Mouse (Mus musculus): ENCODE measurements around the gene Timd2. TPM values are rescaled to one million over a fixed set of nuclear protein-coding genes. Genes with fewer than 3 reads are reported as not detected.
"Not testable (repeated sequence)": the region's sequence is repeated elsewhere in the genome, so short reads cannot be mapped to it uniquely, and the experiment has no call there.

Gene Timd2
- under 1 TPM in 1 of 2 experiments, not detected in 1; 0.20 TPM for polyA plus RNA-seq (2017; shearing (Covaris generic))

DNA sequence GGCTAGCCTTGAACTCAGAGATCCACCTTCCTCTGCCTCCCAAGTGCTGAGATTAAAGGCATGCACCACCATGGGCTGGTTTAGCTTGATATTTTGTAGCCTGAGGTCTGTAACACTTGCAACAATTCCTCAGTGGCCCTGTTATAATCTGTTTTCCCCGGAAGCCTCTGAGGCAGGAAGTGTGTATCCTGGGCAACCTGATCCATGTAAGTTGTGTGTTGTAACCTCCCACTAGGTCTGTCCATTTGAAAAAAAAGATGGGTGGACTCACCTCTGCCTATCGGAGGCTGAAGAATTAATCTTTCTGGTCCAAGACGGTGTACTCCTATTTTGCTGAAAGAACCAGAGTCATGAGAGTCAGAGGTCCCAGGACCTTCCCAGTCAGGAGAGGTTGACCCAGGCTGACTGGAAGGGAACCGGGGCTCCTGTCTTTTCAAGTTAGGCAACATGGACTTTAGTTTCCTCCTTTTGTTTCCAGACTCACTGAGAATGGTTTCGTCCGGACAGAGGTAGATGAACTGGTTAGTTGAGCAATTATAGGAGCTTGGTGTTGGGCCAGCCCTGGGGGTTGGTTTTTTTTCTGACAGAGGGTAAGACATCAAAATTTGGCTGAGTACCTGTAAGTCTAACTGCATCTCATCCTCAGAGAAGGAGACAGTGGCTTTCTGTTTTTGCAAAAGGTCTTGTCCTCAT is at the start of gene Timd2:
Timd2 (minus strand) TSS at position 398 of the 693 bp plus-strand sequence.
- ATAC-seq = no peak

GRCm38 (mm10) chr11:46755714-46756113 is 48.9 kb upstream of the Timd2 start:
- ATAC-seq = not testable (repeated sequence)

DNA sequence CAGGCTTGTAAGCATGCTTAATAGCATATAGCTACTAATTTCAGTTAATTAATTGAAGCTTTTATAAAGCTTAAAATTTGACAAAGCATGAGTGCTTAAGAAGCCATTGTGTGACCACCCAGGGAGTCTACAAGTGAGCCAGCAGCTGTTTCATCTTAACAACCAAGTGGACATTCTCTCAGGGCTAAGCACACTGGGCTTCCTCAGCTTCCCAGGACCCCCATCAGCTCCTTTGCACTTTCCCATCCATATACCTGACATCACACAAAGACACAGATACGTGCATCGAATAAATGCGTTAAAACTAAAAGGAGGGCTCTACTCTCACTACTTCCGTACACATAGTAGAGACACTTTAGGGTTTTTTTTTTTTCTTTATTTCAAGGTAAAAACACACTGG is 47.8 kb upstream of the Timd2 start:
- no peak for ATAC-seq

DNA sequence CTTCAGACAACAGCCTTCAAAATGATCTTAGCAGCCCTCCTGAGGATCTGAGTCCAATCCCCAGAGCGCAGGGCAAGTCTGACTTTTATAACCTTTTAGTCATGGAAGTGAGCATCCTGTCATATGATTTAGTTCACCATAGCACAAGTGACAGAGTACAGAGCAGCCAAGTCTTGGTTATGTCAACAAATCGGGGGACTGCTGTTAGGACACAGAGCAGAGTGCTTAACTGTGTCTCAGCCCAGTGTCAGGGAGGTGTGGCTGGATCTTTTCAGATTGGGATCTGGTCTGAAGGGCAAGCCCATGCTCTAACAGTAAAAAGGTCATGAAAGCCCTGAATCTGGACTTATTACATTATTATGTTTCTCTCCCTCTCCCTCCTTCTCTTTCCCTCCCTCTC is 46.8 kb upstream of the Timd2 start:
- ATAC-seq = no peak

DNA sequence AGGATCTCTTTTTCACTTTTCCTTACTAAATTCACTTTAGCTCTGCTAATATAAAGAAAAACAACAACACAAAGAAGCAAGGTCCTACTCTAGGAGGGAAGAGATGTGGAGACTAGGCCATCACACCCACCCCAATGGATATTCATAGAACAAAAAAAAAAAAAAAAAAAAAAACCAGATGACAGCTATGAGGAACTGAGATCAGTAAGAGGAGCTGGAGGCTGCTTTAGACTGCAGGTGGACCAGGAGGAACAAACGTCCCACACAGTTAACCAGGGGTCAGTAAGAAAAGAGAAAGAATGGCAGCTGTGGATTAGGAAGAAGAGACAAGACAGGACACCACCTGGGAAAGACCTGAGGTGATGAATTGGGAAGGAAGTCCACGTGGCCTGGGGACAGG is 41.1 kb upstream of the Timd2 start:
- ATAC-seq = no peak

DNA sequence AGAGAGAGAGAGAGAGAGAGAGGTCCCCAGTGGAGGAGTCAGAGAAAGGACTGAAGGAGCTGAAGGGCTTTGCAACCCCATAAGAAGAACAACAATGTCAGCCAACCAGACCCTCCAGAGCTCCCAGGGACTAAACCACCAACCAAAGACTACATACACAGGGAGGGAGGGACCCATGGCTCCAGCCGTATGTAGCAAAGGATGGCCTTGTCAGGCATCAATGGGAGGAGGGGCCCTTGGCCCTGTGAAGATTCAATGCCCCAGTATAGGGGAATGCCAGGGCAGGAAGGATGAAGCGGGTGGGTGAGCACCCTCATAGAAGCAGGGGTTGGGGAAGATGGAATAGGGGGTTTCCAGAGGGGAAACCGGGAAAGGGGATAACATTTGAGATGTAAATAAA is 34.9 kb upstream of the Timd2 start:
- no peak for ATAC-seq

DNA sequence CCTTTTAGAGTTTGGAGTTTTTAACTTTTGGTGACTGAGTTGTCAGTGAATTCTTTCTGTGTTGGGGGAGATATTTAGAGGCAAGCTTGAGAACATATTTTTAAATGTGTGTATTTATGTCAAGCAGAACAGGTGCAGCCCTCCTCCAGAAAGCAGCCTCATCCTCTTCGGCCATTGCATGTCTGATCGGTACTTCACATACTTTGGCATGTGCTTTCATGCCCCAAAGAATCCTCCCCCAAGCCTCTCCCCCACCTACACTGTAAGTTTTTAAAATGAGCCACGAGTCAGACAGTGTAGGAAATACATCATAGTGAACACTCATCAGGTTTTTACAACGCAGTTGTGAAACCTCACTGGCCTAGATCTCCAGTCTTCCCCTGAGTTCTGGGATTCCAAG is 34.0 kb upstream of the Timd2 start:
- ATAC-seq = no peak

DNA sequence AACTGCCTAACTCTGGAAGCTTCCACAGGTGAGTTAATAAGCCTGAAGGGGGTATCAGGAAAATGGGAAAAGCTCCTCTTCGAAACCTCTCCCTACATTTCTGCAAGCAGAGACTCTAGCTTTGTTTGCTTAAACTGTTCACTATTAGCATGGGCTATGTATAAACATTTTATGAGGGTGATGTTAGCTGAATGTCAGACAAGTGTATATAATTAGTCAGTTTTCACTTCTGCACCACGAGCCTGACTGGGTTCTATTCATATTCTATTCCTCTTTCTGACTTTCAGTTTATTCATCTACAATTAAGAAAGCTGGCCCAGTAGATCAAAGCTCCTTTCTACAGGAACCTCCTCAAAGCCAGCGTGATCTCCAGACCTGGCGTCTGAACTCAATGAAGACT is 32.6 kb upstream of the Timd2 start:
- no peak for ATAC-seq

GRCm38 (mm10) chr11:46735076-46735475 is 28.2 kb upstream of the Timd2 start, which contains the start of gene Havcr1:
Gene Havcr1, plus strand, starts transcription at chr11:46735080.
- not testable (repeated sequence) for ATAC-seq

- ATAC-seq = no peak
These were observed 27.8 kb upstream of the Timd2 start for GRCm38 (mm10) chr11:46734617-46735016.

DNA sequence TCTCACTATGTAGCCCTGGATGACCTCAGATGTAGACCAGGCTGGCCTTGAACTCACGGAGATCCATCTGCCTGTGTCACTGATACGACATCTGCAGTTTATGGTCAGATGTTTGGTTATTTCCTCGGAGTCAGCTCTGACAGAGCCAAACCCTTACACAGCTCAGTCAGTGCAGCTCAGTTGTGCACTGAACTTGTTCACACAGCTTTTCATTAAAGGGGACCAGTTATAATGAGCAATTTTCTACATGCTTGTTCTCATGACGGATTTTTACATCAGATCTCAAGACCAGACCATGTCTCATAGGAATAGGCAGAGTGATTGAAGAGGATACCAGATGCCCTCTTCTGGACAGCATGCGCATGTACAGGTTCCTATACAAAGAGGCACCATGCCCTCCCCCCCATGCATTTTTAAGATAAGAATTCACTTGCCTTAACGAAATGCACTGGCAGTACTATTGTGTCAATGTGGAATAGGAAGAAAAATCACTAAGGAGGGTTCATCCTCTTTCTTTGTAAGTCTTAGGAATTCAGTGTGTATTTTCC is 26.5 kb upstream of the Timd2 start:
- ATAC-seq = peak; percentile 43

DNA sequence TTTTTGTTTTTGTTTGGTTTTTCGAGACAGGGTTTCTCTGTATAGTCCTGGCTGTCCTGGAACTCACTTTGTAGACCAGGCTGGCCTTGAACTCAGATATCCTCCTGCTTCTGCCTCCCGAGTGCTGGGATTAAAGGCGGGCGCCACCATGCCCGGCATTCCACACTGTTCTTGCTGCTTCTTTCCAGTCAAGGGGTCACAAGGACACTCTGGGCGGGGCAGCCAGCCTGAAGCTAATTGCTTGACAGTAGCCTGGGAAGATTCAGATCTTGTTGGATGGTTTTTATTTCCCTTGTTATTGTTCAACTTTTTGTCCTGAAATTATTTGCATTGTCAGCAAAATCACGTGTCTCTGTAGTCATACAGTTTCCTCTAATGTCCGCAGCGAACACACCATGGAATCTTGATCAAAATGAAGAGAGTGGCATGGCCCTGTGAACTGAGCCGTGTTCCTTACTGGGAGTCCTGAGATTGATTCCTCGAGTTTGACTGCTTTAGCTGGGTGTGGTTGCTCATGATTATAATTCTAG is 24.7 kb upstream of the Timd2 start:
- no peak for ATAC-seq

DNA sequence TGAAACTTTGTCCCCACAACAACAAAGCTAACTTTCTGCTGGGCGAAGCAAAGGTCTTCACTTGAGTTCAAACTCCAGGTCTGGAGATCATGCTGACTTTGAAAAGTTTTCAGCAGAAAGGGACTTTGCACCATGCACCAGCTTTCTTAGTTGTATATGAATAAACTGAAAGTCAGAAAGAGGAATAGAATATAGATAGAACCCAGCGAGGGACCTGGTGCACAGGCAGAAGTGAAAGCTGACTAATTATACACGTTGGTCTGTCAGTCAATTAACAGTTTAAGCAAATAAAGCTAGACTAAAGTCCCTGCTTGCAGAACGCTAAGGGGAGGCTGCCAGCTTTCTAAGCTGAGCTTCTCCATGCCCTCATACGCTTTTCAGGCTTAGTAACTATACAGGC is 8.0 kb downstream of the Timd2 start:
- no peak for ATAC-seq

- no peak for ATAC-seq
These were observed 8.6 kb downstream of the Timd2 start for GRCm38 (mm10) chr11:46698278-46698655.

- ATAC-seq = no peak
These were observed 9.2 kb downstream of the Timd2 start for GRCm38 (mm10) chr11:46697433-46698277.

DNA sequence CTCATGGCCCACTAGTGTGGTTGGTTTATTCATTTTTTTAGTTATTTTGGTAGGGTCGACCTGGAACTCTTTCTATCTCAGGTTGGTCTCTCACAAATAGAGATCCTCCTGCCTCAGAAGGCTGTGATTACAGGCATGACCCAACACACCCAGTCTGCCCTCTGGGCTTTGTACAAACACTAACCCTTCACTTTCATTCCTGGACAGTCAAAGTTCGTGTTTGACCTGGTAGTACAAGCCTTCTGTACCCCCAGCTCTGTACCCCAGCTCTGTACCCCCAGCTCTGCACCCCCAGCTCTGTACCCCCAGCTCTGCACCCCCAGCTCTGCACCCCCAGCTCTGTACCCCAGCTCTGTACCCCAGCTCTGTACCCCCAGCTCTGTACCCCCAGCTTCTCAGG is 11.0 kb downstream of the Timd2 start:
- not testable (repeated sequence) for ATAC-seq

- no peak for ATAC-seq
These were observed 16.7 kb downstream of the Timd2 start for GRCm38 (mm10) chr11:46690136-46690535.

DNA sequence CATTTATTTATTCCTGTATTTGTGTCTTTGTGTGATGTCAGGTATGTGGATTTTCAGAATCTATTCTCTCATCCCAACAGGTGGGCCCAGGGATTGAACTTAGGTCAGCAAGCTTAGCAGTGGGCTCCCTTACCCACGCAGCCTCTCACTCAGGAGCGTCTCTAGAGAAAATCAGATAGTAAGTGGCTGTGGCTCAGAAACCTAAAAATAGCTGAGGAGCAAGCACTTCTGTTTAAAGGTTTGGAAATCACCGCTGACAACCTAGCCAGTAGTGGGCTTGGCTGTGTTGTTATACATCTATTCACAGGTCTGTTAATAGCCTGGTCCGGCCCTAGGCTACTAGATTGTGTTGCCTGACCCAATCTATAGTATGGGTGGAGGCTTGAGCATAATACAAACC is 23.1 kb downstream of the Timd2 start:
- no peak for ATAC-seq

DNA sequence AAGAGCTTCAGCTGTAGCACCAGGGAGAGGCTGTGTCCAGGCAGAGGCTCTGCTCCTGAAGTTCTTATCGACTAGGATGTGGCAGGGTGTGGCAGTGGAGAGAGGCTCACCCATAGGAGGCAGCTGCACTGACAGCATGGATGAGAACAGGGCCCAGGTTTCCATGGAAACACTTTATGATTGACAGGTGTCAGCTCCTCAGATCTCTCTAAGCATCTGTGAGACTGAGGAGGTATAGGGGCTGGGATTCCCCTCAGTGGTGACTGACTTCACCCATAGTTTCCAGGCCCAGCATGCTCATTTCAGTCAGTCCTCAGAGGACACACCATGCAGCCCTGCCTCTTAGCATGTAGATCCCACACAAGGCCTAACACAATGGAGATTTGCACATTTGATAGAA is 24.0 kb downstream of the Timd2 start:
- peak; percentile 43 for ATAC-seq

GRCm38 (mm10) chr11:46667938-46668337 is 38.9 kb downstream of the Timd2 start:
- peak; percentile 61 for ATAC-seq

DNA sequence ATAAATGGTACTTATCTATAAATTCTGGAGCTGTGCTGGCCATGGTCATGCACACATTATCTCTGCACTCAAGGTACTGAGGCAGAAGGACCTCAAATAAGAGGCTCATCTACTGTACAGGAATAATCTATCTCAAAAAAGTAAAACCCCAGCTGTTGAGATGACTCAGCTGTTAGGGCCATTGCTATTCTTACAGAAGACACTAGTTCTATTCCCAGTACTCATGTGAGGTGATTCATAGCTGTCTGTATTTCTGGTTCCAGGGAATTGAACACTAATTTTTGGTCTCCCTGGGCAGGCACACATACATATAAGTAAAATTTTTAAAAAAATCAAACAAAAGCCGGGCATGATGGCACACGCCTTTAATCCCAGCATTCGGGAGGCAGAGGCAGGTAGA is 39.8 kb downstream of the Timd2 start:
- ATAC-seq = no peak

DNA sequence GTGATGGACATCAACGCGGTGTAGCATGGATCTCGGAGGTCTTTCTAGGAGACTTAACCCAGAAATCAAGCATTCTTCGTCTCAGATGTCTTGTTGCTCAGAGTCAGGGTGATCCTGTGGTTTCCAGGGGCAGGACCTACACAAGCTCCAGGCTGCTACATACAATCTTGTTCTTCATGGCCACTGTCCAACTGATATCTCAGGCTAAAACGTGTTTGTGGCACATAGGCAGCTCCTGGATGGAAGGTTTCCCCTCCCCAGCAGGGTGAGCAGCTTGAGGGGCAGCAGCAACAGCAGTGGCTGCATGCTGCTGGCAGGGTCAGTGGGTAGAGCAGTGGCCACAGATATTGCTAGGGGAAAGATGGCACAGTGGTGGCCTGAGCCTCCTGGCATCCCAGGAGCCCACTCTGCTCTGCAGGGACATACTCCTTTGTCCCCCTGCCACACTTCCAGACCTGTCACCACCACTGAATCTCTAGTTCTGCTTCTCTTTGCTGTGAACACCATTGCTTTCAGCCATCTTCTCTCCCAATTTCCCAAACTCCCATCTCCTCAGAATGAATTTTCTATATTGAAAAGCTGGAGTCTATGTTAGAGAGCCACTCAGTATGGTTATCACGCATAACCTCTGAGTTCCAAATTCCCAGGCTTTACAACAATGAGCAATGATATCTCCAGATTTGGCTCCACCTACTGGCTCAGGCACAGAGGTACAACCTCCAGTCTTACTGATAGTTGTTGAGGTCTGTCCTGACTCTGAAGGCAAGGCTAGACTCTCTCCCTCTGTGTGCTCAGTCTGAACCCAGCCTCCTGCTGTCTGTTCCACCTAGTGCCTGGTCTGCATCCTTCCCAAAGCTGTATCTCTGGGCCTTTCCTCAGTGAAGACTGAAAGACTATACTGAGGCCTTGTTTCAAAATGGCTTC is 41.0 kb downstream of the Timd2 start:
- ATAC-seq = peak; percentile 65

Measured in activated CD4-positive, CD25-positive, alpha-beta regulatory T cell, adult 4 months (primary cell).